Mouse (Mus musculus): Measurements from ENCODE around the gene Hgfac. TPM values are rescaled to one million over a fixed set of nuclear protein-coding genes. Genes with fewer than 3 reads are reported as not detected.

The Hgfac gene
- polyA plus RNA-seq (2012; rRNA removed; ENCODE audit: low replicate concordance): 3.5 and 11.3 TPM in 2 replicates

DNA sequence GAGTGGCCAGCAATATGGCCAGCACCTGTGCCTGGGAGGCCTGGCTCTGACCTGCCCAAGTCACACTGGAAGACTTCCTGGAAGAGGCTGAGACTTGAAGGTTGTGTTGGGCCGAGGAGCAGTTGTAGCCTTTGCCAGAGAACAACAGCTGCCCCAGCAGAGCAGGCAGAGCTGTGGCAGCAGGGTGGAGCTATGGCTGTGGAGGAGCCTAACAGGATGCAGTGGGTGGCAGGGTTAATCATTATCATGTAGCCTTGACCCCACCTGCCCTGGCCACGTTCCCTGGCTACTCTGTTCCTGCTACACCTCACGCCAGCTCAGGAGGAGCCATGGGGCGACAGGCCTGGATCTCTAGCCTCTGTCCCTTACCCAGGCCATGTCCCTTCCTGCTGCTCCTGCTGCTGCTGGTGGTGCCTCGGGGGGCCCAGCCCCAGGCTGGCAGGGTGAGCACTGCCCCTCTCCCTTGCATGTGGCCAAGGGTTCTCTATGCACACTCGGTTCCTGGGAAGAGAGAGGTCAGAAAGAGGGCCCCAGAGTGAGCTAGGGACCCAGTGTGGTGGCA, at the start of gene Hgfac:
TSS of gene Hgfac (plus strand) at position 242 of the 562 bp plus-strand sequence.

DNA sequence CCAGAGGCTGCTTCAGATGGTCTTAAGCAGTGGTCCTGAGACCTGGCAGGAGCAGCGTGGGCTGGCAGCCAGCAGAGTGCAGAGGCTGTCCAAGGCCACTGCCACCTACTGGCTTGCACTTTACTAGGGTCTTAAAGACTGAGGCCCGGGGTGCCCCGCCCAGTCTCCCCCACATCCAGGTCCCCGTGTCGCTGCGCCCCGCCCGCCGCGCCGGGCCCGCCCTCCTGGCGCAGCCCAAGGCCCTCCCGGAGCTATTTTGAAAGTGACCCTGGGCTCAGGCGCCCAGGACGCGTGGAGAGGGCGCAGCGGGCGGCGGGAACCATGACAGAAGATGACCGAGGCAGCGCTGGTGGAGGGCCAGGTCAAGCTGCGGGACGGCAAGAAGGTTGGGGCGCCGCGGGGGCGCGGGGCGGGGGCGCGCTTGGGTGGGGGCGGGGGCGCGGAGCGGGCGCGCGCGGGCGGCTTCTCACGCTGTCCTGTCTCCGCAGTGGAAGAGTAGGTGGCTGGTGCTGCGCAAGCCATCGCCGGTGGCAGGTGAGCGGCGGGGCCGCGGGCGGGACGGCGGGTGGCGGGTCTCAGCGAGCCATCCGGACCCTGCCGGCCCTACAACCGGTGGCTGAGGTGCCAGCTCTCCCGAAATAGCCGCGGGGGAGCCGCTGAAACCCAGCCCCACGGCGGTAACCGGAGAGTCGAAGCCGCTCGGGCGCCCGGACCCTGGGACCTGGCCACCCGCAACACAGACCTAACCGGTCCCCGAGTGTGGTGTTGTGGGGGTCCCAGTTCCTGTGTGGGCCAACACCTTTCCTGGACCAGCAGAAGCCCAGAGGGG, 15.5 kb downstream of the Hgfac start, which contains the start of gene Dok7:
TSS of gene Dok7 (plus strand) at position 163 of the 829 bp plus-strand sequence.

Other genes starting within 250 kb of the Hgfac start
- gene Msantd1, start 133.5 kb upstream of the Hgfac start, polyA plus RNA-seq (2012; rRNA removed; ENCODE audit: low replicate concordance): 2.5 and 3.9 TPM in 2 replicates
- 22.5 and 29.8 TPM in 2 replicates for gene Rgs12, start 92.1 kb upstream of the Hgfac start, polyA plus RNA-seq (2012; rRNA removed; ENCODE audit: low replicate concordance)
- 0.56 and 0.57 TPM in 2 replicates for gene Dok7, start 15.3 kb downstream of the Hgfac start, polyA plus RNA-seq (2012; rRNA removed; ENCODE audit: low replicate concordance)
- gene Lrpap1, start 64.3 kb downstream of the Hgfac start, polyA plus RNA-seq (2012; rRNA removed; ENCODE audit: low replicate concordance): 104 and 121 TPM in 2 replicates
- 0.44 and 1.9 TPM in 2 replicates for gene Adra2c, start 236.8 kb downstream of the Hgfac start, polyA plus RNA-seq (2012; rRNA removed; ENCODE audit: low replicate concordance)